Mouse (Mus musculus): ENCODE measurements around the gene Gm21915. TPM values are rescaled to one million over a fixed set of nuclear protein-coding genes. Genes with fewer than 3 reads are reported as not detected.

Gm21915 gene
- total and polyA plus RNA-seq, 3 experiments = 0.66 TPM; not detected in 2

GRCm38 (mm10) chr9:40638394-40639049 lies 31.9 kb upstream of the Gm21915 start:
- Histone ChIP-seq H3K27me3 (ENCODE audit: insufficient read depth, low read length) (no peaks in the 10 kb centered on the region), H3K4me3 (ENCODE audit: low read depth, low read length) (no peak overlapping the region), H3K4me1 (ENCODE audit: insufficient read depth, low read depth, low read length) (no peaks in the 10 kb centered on the region), H3K36me3 (replicated peaks) (no peaks in the 10 kb centered on the region), H3K9me3 (replicated peaks) (no peaks in the 10 kb centered on the region)
- TF ChIP-seq CTCF (IDR thresholded peaks at IDR 0.05; ENCODE audit: low read depth, low read length) = no peak
- no peak for TF ChIP-seq GATA2 (IDR thresholded peaks at IDR 0.05; ENCODE audit: borderline replicate concordance, low read depth, low read length)
- TF ChIP-seq POLR2AphosphoS5 (IDR thresholded peaks at IDR 0.05; ENCODE audit: insufficient replicate concordance, low read depth, low read length) = no peak
- TF ChIP-seq TAL1 (conservative IDR thresholded peaks at IDR 0.05; ENCODE audit: low read depth, low read length) = no peak
- TF ChIP-seq GATA1 (IDR thresholded peaks at IDR 0.05; ENCODE audit: borderline replicate concordance, low read length) = no peak
- ATAC-seq (ENCODE audit: extremely low read depth, insufficient number of reproducible peaks, low FRiP score, poor library complexity, severe bottlenecking) = no peak
- DNase-seq (ENCODE audit: low spot score) = no peak

- Histone ChIP-seq H3K4me3 (ENCODE audit: low read depth, low read length) (no peak overlapping the region), H3K9me3 (replicated peaks) (no peaks in the 10 kb centered on the region), H3K27me3 (ENCODE audit: insufficient read depth, low read length) (no peaks in the 10 kb centered on the region), H3K36me3 (replicated peaks) (no peaks in the 10 kb centered on the region), H3K4me1 (ENCODE audit: insufficient read depth, low read depth, low read length) (no peaks in the 10 kb centered on the region)
- TF ChIP-seq CTCF (IDR thresholded peaks at IDR 0.05; ENCODE audit: low read depth, low read length) (no peak), TAL1 (conservative IDR thresholded peaks at IDR 0.05; ENCODE audit: low read depth, low read length) (no peak), GATA2 (IDR thresholded peaks at IDR 0.05; ENCODE audit: borderline replicate concordance, low read depth, low read length) (no peak), GATA1 (IDR thresholded peaks at IDR 0.05; ENCODE audit: borderline replicate concordance, low read length) (no peak), POLR2AphosphoS5 (IDR thresholded peaks at IDR 0.05; ENCODE audit: insufficient replicate concordance, low read depth, low read length) (no peak)
- DNase-seq (ENCODE audit: low spot score) (no peak), ATAC-seq (ENCODE audit: extremely low read depth, insufficient number of reproducible peaks, low FRiP score, poor library complexity, severe bottlenecking) (no peak)
Observed at GRCm38 (mm10) chr9:40639536-40640187, 30.8 kb upstream of the Gm21915 start.

DNA sequence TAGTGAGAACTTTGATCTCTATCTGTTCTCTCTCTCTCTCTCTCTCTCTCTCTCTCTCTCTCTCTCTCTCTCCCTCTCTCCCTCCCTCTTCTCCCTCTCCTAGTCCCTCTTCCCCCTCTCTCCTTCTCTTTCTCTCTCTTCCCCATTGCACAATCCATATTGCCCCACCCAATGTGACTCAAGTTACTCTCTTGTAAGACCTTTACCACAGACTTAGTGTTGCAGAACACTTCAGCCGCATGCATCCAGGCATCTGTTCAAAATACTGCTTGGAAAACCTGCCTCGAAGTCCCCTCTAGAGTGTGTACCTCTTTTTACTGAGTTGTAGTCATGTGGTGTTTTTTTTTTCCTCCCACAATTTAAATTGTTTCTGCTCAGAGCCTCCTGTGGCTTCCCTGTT lies 29.1 kb upstream of the Gm21915 start:
- ATAC-seq (ENCODE audit: extremely low read depth, insufficient number of reproducible peaks, low FRiP score, poor library complexity, severe bottlenecking) (no peak), DNase-seq (ENCODE audit: low spot score) (no peak)
- no peaks in the 10 kb centered on the region for H3K4me1 ChIP-seq (ENCODE audit: insufficient read depth, low read depth, low read length)
- no peaks in the 10 kb centered on the region for H3K9me3 ChIP-seq (replicated peaks)
- no peaks in the 10 kb centered on the region for H3K27me3 ChIP-seq (ENCODE audit: insufficient read depth, low read length)
- H3K36me3 ChIP-seq (replicated peaks) = no peaks in the 10 kb centered on the region
- TF ChIP-seq GATA2 (IDR thresholded peaks at IDR 0.05; ENCODE audit: borderline replicate concordance, low read depth, low read length) = no peak
- TF ChIP-seq TAL1 (conservative IDR thresholded peaks at IDR 0.05; ENCODE audit: low read depth, low read length) = no peak
- TF ChIP-seq CTCF (IDR thresholded peaks at IDR 0.05; ENCODE audit: low read depth, low read length) = no peak
- no peak for TF ChIP-seq GATA1 (IDR thresholded peaks at IDR 0.05; ENCODE audit: borderline replicate concordance, low read length)
- TF ChIP-seq POLR2AphosphoS5 (IDR thresholded peaks at IDR 0.05; ENCODE audit: insufficient replicate concordance, low read depth, low read length) = no peak
- no peak overlapping the region for H3K4me3 ChIP-seq (ENCODE audit: low read depth, low read length)

GRCm38 (mm10) chr9:40642470-40643220 lies 27.8 kb upstream of the Gm21915 start:
- no peaks in the 10 kb centered on the region for H3K36me3 ChIP-seq (replicated peaks)
- no peak overlapping the region for H3K4me3 ChIP-seq (ENCODE audit: low read depth, low read length)
- no peaks in the 10 kb centered on the region for H3K4me1 ChIP-seq (ENCODE audit: insufficient read depth, low read depth, low read length)
- no peaks in the 10 kb centered on the region for H3K27me3 ChIP-seq (ENCODE audit: insufficient read depth, low read length)
- H3K9me3 ChIP-seq (replicated peaks) = no peaks in the 10 kb centered on the region
- no peak for DNase-seq (ENCODE audit: low spot score)
- no peak for TF ChIP-seq POLR2AphosphoS5 (IDR thresholded peaks at IDR 0.05; ENCODE audit: insufficient replicate concordance, low read depth, low read length)
- no peak for TF ChIP-seq CTCF (IDR thresholded peaks at IDR 0.05; ENCODE audit: low read depth, low read length)
- no peak for TF ChIP-seq GATA1 (IDR thresholded peaks at IDR 0.05; ENCODE audit: borderline replicate concordance, low read length)
- TF ChIP-seq TAL1 (conservative IDR thresholded peaks at IDR 0.05; ENCODE audit: low read depth, low read length) = no peak
- TF ChIP-seq GATA2 (IDR thresholded peaks at IDR 0.05; ENCODE audit: borderline replicate concordance, low read depth, low read length) = no peak
- ATAC-seq (ENCODE audit: extremely low read depth, insufficient number of reproducible peaks, low FRiP score, poor library complexity, severe bottlenecking) = no peak

DNA sequence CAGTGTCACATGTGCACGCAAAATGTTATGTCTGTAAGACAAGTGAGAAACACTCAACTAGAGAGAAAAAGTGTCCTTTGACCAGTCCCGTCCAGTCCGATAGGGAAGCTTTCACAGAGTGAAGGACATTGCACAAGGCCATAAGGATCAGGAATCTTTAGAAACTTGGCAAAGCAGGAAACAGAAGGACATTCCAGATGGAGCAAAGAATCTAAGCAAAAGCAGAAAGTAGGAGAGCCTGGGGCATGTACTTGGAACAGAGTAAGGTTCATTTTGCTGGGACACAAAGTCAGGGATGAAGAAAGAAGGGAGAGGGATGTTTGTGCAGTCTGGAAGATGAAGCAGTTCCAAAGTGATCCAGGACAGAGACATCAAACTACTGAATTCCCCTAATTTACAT lies 21.0 kb upstream of the Gm21915 start:
- no peak for TF ChIP-seq TAL1 (conservative IDR thresholded peaks at IDR 0.05; ENCODE audit: low read depth, low read length)
- TF ChIP-seq GATA2 (IDR thresholded peaks at IDR 0.05; ENCODE audit: borderline replicate concordance, low read depth, low read length) = no peak
- TF ChIP-seq GATA1 (IDR thresholded peaks at IDR 0.05; ENCODE audit: borderline replicate concordance, low read length) = no peak
- no peak for TF ChIP-seq CTCF (IDR thresholded peaks at IDR 0.05; ENCODE audit: low read depth, low read length)
- TF ChIP-seq POLR2AphosphoS5 (IDR thresholded peaks at IDR 0.05; ENCODE audit: insufficient replicate concordance, low read depth, low read length) = no peak
- DNase-seq (ENCODE audit: low spot score) (no peak), ATAC-seq (ENCODE audit: extremely low read depth, insufficient number of reproducible peaks, low FRiP score, poor library complexity, severe bottlenecking) (no peak)
- Histone ChIP-seq H3K27me3 (ENCODE audit: insufficient read depth, low read length) (no peaks in the 10 kb centered on the region), H3K4me3 (ENCODE audit: low read depth, low read length) (no peak overlapping the region), H3K36me3 (replicated peaks) (no peaks in the 10 kb centered on the region), H3K9me3 (replicated peaks) (no peaks in the 10 kb centered on the region), H3K4me1 (ENCODE audit: insufficient read depth, low read depth, low read length) (no peaks in the 10 kb centered on the region)

DNA sequence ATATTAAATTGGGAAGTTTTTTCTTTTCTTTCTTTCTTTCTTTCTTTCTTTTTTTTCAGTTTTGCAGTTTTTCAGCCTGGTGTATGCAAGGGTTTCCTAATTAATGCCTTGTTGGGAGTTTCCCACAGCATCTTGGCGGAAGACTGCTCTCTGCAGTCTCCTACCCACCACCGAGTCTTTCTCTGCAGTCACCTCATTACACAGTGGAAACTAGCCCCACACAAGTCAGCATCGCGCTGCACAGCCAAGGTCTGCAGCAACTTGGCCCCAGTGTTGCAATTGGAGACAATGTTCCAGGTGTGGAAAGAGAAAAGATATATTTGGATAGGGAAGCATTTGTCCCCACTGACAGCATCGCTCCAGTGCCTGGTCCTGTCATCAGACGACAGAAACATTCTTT lies 20.4 kb upstream of the Gm21915 start:
- TF ChIP-seq TAL1 (conservative IDR thresholded peaks at IDR 0.05; ENCODE audit: low read depth, low read length) = no peak
- TF ChIP-seq CTCF (IDR thresholded peaks at IDR 0.05; ENCODE audit: low read depth, low read length) = no peak
- TF ChIP-seq GATA2 (IDR thresholded peaks at IDR 0.05; ENCODE audit: borderline replicate concordance, low read depth, low read length) = no peak
- TF ChIP-seq POLR2AphosphoS5 (IDR thresholded peaks at IDR 0.05; ENCODE audit: insufficient replicate concordance, low read depth, low read length) = no peak
- no peak for TF ChIP-seq GATA1 (IDR thresholded peaks at IDR 0.05; ENCODE audit: borderline replicate concordance, low read length)
- no peaks in the 10 kb centered on the region for H3K4me1 ChIP-seq (ENCODE audit: insufficient read depth, low read depth, low read length)
- H3K9me3 ChIP-seq (replicated peaks) = no peaks in the 10 kb centered on the region
- DNase-seq (ENCODE audit: low spot score) = no peak
- H3K27me3 ChIP-seq (ENCODE audit: insufficient read depth, low read length) = no peaks in the 10 kb centered on the region
- no peak overlapping the region for H3K4me3 ChIP-seq (ENCODE audit: low read depth, low read length)
- no peaks in the 10 kb centered on the region for H3K36me3 ChIP-seq (replicated peaks)
- ATAC-seq (ENCODE audit: extremely low read depth, insufficient number of reproducible peaks, low FRiP score, poor library complexity, severe bottlenecking) = no peak

Measured in G1E (cell line).